Mouse (Mus musculus): ENCODE results near the gene Cpeb3. TPM values are rescaled to one million over a fixed set of nuclear protein-coding genes. Genes with fewer than 3 reads are reported as not detected.

The Cpeb3 gene
- polyA plus RNA-seq (2014; fragmentation: Illumina TruSeq; extraction: RNeasy Lipid Tissue Mini Kit (QIAGEN cat#74804); ENCODE audit: low read depth, low replicate concordance) = 20.5 TPM

DNA sequence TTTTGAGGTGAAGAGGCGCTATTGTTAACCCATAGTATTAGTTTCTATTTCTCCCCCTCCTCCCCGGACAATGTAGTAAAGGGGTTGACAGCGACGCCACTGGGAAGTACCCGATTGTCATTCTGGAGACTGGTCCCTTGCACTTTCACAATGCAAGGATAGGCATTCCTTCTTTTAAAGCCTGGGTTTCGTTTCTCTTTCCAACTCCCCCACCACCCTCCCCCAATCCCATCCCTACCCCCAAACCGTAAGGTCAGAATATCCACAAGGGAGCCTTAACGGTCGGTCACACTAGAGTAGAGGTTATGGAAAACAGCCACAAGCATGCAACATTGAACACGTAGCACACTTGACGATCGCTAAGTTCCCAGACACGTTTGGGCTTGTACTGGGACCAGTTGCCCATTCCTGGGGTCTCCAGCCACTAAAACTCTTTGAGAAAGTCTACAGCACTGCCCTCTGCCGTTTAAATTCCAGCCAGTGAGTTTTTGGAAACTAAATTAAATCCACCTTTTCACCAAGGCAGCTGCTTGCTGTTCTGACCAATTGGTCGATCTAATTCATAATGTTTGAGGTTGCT is at the start of gene Cpeb3:
TSS of gene Cpeb3 (minus strand) at position 426 of the 580 bp plus-strand sequence.

DNA sequence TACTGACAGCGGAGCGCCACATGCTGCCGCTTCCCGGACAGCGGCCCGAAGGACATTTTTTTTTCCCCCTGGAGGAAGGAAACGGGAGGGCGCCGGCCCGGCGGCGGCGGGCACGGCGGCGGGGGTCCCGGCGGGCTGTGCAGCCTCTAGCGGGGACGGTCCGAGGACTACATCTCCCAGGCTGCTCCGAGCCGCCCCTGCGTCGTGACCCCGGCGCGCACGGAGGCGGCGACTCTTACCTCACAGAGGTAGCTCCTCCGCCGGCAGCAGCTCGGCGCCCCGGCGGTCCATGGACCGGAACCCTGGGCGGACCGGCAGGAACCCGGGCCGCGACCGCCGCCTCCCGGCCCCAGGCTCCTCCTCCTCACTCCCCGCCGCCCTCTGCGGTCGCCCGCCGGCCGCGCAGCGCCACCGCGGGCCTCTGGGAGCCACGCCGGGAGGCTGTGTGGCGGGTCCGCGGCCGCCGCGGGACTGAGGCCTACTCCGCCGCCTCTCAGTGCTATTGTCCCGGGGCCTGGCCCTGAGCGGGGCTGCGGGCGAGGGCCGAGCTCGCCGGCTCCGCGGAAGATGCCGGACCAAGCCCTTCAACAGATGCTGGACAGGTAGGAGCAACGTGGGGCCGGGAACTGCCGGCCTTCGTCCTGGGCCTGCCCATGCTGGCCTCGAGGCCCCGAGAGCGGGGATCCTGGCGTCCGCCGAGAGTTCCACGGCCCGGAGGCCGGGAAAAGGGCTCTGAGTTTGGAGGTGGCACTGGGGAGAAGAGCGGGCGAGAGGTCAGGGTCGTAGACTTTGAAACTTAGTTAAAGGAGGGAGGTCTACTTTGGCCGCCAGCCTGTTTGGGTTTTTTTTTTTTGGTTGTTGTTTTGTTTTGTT is 862 bp downstream of the Cpeb3 start, which contains the start of gene March5:
TSS of gene March5 (plus strand) at position 241 of the 873 bp plus-strand sequence.

Other genes with a start within 250 kb of the Cpeb3 start
- 230 TPM for gene March5, start 1.1 kb downstream of the Cpeb3 start, polyA plus RNA-seq (2014; fragmentation: Illumina TruSeq; extraction: RNeasy Lipid Tissue Mini Kit (QIAGEN cat#74804); ENCODE audit: low read depth, low replicate concordance)
- gene Ide, start 129.3 kb upstream of the Cpeb3 start, polyA plus RNA-seq (2014; fragmentation: Illumina TruSeq; extraction: RNeasy Lipid Tissue Mini Kit (QIAGEN cat#74804); ENCODE audit: low read depth, low replicate concordance) = 196 TPM
- gene Kif11, start 167.8 kb upstream of the Cpeb3 start, polyA plus RNA-seq (2014; fragmentation: Illumina TruSeq; extraction: RNeasy Lipid Tissue Mini Kit (QIAGEN cat#74804); ENCODE audit: low read depth, low replicate concordance) = 8.4 TPM
- 105 TPM for gene Hhex, start 226.2 kb upstream of the Cpeb3 start, polyA plus RNA-seq (2014; fragmentation: Illumina TruSeq; extraction: RNeasy Lipid Tissue Mini Kit (QIAGEN cat#74804); ENCODE audit: low read depth, low replicate concordance)